Mouse (Mus musculus) thymus, postnatal 36 days (tissue): ENCODE results near the gene Usp16.

ENCODE experiments used
- DNase-seq, 2 experiments: peaks; one replicate each; pipeline ENCODE4 v3.0.0; 2022; ENCODE audit warnings: mixed read lengths in 2 of 2

The Usp16 gene

DNA sequence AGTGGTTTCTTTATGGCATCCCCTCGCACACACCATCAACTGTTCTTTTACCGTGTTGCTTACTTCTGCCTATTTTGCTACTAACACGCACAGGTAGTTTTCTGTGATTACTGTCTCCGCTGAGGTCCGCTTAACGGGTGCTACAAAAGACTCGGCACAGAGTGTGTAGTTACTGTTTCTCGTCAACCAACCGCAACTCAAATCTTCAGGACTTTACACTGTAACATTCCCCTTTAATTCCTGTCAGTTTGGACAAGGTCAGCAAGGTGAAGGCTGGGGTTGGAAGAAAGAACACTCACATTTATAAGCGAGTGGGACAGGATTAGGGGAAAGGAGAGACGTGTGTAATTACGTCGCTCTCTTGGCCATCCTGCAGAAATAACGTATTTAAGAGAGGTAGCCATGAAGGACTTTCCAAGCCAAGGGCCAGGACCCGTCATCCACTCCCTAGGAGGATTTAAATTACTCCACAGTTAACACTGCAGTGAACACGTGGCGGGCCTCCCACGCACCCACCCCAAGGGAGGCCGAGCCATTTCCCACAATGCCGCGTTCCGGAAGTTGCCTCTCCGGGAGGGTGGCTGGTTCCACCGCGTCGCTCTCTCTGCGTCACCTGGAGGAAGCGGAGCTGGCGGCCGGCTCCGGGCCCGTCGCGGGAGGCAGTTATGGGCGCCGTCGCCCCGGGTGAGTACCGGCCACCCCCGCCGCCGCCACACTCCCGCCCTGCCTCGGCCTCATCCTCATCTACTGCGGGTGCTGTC is at the start of gene Usp16:
Gene Usp16, plus strand, starts transcription at position 285 of the 761 bp plus-strand sequence.
- DNase-seq: peak; percentile 90 to 92

DNA sequence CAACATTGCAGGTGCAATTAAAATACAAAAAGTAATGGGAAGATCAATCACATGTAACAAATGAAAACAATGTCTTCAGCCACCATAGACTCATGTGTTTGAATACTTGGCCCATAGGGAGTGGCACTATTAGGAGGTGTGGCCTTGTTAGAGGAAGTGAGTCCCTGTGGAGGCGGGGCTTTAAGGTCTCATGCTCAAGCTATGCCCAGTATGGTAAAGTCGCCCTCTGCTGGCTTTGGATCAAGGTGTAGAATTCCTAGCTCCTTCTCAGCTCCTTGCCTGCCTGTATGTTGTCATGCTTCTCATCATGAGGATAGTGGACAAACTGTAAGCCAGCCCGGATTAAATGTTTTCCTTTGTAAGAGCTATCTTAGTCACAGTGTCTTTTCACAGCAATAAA is 49.5 kb upstream of the Usp16 start:
- DNase-seq: peak; percentile 12 to 15

DNA sequence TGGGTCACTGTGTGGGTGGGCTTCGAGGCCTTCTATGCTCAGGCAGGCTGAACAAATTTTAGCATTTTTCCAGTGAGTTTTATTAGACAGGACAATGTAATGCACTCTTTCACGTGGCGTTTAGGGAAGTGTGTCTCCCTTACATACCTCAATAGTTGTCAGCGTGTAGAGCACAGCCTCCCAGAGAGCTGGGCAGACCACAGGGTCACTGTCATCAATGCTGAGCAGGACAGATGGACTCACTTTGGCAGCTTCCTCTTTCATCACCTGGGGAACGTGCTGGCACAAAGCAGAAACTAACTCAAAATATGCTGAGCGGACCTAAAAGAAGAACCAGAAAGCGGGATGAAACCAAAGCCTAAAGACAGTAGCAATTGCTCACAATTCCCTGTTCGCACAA is 33.8 kb upstream of the Usp16 start:
- DNase-seq: no peak

DNA sequence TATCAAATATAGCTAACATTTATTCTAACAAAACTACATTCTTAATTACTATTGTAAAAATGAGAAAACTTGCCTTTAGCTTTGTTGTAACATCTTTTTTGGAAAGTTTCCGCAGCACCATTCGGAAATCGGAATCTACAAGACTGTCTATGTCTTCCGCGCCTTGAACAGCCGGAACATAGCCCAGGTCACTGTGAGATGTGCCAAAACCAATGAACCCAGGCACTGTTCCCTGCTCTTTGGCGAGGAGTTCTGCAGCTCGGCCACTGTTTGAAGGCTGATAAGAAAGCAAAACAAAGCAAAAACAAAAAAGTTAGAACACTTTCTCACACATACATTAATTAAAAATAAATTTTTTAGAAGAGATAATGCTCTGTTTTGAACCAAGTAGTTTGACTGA is 27.0 kb upstream of the Usp16 start:
- DNase-seq: no peak

DNA sequence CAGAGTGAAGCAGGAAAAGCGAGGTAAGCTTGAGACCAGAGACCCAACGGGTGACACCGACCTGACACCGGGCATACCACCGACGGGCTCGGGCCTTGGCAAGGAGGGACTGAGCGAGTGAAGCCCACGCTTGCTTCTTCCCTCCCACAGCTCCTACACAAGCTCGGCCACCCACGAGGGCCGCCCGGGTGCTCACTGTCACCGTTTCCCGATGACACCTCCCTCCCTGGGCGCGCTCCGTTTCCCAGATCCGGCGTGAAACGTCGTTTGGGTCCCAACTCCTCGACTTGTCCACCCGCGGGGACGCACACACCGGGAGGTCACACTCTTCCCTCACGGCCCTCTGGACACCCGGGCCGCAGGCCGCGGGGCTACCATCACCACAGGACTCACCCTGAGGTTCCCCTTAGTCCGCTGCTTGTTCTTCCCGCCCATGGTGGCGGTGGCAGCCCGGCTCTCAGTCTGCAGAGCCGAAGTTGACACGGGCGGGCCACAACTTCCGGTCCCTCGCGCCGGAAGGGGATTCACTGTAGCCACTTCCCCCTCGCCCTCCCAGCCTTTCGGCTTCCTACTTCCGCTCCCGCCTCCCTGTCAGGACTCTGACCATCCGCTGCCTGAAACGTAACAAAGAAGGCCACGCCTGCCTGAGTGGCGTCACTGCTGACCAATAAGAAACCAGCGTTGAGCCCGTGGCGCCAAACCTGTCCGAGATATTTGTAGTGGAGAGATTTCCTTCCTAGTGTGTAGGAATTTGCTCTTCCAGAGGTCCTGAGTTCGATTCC is 22.3 kb upstream of the Usp16 start, which contains the start of gene Ltn1:
Gene Ltn1, minus strand, starts transcription at position 580 of the 782 bp plus-strand sequence.
- DNase-seq: peak; percentile 95 to 97

DNA sequence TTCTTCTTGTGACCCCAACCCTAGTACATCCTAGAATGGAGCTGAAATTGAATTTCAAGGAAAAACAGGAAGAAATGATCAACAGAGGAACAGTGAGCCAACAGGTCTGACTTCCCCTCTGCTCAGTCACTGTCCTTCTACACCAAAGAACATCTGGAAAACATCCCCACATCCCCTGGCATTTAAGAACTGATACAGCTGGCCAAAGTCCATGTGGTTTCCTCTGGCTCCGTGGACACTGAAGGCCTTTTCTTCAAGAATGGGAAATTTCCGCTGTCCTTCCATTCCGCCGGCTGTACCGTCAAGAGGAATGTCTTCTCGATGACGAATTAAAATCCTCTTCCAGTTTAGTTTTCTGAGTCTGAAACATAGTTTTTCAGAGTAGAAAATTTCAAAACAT is 20.2 kb upstream of the Usp16 start:
- no peak for DNase-seq

DNA sequence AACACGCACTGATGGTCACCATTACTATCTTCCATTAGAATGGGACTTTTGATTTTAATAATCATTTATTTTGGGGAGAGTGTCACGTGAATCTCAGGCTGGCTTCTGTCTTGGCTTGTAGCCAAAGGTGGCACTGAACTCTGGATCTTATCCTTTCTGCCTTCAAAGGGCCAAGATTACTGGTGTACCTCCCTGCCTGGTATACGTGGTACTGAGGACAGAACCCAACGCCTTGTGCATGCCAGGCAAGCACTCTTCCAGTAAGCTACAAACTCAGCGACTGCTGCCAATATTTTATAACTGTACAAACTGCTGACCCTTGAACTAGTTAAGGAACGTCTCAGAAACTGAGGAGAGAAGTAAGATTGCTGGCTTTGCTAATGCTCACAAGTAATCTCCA is 19.6 kb upstream of the Usp16 start:
- DNase-seq: no peak

DNA sequence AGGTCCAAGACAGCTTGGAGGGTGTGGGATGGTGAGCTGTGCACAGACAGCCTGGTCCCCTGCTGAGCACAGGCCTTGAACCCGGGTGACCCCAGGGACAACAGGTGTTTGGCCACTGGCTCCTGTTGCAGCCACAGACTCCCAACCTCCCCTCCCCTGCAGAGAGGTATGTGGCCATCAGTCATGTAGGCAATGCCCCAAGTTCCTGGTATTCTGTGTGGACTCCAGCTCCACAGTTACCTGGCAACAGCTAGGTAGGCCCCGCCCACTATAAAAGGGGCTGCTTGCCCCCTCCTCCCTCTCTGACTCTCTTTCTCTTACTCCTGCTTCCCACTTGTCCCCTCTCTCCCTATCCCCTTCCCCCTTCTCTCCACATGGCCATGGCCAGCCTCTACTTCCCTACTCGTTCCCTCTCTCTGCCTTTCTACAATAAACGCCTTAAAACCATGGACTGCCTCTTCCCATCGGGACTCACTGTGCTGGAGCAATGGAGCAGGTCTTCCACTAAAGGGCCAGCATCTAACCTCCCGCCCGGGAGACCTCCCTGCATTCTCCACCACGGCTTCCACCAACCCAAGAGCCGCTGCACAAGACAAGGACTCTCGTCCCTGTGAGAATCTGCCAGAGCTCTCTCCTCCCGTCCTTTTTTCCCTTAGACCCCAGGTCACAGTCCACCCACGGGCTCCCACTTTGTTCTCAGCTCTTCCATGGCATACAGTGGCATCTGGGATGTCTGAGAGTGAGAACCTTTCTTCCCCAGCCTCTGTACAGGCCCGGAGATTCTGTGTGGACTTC is 18.9 kb upstream of the Usp16 start:
- peak in 1 of 2 experiments; percentile 5 for DNase-seq

DNA sequence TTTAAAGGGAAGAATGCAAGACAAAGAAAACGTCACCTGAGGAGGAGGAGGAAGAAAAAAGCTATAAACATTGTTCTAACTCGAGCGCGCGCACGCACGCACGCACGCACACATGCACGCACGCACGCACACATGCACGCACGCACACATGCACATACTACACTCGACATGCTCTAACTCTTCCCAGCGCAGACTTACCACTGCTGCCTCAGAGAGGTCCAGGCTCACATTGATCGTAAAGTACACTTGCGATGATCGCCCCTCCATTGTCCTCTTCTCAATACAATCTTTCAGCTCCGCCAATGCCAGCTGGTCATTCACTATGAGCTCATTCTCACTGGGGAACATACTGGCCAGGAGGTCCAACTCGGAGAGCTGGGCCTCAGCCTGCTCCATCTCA is 17.4 kb upstream of the Usp16 start:
- DNase-seq: no peak

DNA sequence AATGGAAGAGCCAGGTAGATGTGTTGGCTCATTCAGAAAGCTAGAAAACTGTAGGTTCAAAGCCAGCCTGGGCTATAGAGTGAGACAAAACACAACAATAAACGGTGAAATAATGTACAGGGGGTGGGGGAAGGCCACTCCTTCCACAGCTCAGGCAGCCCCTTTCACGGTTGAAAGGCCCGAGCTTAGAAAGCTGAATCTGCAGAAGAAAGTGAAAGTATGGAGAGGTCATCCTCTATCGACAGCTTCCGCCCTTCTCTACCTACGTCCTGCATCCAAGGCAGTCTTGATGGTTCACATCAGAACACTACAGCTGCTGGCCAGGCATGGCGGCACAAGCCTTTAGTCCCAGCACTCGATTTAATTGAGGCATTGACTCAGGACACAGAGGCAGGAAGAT is 15.8 kb upstream of the Usp16 start:
- DNase-seq: no peak

DNA sequence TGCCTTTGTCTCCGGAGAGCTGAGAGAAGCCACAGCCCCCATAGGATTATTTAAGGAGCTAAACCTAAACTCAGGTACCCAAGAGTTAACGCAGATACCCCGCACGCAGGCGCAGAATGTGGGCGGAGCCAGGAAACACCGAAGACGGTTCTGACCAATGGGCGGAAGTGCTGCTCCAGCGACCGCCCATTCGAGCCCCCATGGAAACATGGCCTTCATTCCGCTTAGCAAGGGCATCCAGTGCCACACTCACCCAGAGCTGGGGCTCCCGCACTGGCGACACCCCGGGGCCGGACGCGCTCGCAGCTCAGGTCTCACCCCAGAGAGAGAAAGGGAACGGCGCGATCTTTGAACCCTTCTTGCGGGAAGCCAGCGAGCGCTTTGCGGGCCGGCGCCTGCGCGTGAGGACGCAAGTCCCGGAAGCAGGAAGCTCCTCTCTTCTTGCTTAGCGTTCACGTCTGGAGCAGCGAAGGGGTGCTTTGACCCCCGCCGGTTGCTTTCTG is 14.3 kb upstream of the Usp16 start, which contains the start of gene Rwdd2b:
Gene Rwdd2b, minus strand, starts transcription at position 390 of the 503 bp plus-strand sequence.
- peak; percentile 93 for DNase-seq

DNA sequence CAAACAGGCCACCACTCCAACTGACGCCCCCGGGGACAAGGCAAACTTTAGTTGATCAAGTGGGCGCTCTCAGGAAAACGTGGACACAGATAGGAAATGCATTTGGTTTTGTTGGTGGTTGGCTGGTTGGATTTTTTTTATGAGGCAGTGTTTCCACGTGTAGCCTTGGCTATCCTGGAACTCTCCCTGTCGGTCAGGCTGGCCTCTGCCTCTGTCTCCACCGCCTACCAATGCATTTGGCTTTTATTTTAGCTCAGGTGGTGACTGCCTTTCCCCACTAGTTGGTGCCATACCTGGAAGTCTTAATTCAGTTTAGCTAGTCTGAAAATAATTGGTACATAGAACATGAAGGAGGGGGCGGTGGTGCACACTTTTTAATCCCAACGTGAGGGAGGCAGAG is 13.4 kb upstream of the Usp16 start:
- DNase-seq: peak; percentile 30 to 31

DNA sequence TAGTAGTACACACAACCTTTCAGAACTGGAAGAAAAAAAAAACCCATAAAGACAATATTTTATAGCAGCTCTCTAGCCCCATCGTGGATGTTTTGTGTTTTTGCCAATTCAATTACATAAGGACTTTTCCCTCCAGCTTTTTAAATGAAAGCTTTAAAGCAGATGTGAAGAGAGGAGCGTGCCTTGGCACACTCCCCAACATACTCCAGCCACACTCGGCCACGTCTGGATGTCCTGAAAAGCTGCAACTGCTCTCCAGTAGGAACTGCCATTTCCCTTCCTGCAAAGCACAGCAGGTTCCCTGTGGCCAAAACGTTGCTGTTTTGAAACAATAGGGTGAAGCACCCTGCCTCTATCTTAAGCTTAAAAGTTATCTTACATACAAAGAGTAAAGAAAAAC is 12.2 kb upstream of the Usp16 start:
- no peak for DNase-seq

DNA sequence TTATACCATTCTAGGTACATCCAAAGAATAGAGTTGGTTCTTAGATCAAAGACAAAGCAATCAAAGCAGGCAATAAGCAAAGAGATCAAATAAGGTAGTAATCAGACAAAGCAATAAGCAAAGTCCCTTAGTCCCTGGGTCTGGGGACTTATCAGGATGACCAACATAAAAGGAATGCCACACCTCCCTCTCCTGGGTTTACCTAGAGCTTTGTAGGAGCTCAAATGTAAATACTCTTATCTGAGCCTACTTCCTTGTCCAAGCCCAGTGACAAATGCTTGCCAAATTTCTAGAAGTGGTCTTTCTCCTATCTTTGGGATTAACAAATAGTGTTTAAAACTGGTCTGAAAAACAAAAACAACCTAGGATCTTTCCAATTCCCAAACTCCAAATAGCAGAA is 11.3 kb upstream of the Usp16 start:
- DNase-seq: no peak

DNA sequence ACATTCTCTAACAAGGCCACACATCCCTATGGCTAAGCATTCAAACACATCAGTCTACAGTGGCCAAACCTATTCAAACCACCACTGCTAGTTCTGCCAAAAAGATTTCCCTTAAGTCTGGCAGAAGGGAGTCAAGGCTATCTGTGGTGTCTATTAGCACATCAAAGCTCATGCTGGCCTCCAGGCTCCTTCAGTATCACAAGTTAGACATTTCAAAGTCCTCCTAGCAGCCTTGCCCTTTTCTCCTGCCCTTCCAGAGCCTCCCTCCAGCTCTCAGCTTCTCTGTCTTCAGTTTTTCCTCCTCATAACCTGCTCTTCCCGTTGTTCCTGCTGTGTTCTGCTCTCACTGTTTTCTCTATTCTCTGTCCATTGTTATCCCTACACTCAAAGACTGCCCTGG is 10.4 kb upstream of the Usp16 start:
- DNase-seq: no peak

DNA sequence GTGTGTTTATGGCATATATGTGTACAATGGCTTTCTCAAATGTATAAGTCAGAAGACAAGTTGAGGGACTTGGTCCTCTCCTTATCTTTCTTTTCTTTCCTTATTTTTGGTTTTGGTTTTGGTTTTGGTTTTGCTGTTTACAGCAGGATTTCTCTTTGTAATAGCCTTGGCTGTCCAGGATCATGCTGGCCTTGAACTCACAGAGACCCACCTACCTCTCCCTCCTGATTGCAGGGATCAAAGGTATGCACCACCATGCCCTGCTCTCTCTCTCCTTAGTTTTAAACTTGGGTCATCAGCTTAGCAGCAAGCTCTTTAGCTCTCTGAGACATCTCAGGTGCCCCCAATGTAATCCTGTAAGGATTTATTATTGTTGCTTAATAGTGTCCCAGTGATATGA is 9.4 kb upstream of the Usp16 start:
- no peak for DNase-seq

DNA sequence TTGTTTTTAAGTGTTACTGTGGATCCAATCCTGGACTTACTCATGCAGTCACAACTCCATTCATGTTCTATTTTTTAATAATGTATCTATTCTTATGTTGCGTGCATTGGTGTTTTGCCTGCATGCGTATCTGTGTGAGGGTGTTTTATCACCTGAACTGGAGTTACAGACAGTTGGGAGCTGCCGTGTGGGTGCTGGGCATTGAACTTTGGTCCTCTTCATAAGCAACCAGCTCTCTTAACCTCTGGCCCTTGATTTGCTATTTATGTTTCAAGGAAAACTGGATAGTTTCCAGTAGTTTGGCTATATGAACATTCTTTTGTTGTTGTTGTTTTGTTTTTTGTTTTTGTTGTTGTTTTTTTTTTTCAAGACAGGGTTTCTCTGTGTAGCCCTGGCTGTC is 9.0 kb upstream of the Usp16 start:
- DNase-seq: no peak

DNA sequence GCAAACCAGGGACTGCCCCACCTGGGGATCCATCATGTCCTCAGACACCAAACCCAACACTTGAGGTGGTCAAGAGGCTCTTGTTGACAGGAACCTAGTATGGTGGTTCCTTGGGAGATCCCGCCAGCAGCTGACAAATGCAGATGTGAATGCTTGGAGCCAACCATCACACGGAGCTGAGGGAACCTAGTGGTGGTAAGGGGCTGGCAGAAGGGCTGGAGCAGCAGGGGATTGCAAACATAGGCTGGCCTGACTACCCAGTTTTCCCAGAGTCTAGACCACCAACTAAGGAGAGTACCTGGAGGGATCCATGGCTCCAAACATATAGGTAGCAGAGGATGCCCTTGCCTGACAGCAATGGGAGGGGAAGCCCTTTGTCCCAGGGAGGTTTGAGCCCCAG is 1.3 kb upstream of the Usp16 start:
- DNase-seq: no peak

DNA sequence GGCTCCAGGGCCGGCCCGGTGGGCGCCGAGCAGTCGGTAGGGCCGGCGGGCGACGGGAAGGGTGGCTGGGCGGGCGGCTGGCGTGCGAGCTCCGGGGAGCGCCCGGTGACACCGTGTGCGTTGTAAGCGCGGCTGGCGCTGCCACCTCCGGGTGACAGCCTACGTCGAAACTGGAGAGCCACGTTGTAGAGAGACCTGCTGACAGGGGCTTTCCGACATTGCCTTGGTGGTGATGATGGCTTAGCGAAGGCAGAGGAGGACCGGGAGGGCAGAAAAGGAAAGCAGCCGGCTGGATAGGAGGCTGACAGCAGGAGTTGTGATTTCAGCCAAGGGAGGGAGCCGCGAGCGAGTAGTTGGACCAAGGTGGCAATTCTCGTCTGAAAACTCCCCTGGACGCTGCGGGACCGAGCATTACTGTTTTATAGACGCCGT is 693 bp downstream of the Usp16 start:
- no peak for DNase-seq

DNA sequence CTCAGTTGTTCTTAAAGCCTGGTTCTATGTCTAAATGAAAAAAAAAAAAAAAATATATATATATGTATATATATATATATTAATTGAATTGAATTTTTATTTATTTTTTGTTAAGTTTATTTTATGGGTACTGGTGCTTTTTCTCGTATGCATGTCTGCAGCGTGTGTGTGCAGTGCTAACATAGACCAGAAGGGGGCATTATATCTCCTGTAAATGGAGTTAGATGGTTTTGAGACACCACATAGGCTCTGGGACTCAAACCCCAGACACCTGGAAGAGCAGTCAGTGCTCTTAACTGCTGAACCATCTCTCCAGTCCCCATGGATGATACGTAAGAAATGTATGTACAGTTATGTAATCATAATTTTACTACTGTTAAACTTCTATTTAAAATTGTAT is 4.2 kb downstream of the Usp16 start:
- DNase-seq: no peak

DNA sequence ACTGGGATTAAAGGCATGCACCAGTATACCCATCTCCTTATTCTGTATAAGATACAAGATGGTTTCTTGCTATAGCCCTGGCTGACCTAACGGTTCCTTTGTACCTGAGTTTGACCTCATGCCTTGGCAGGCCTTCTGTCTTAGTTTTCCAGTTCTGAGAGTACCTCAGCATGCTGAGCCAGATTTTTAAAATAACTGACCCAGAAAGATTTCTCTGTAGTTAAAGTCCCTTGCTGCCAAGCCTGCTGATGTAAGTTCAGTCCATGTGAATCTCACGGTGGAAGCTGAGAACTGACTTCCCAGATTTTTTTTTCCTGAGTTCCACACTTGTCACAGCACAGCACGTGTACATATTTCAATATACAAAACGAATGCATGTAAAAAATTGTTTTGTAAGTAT is 16.1 kb downstream of the Usp16 start:
- no peak for DNase-seq

DNA sequence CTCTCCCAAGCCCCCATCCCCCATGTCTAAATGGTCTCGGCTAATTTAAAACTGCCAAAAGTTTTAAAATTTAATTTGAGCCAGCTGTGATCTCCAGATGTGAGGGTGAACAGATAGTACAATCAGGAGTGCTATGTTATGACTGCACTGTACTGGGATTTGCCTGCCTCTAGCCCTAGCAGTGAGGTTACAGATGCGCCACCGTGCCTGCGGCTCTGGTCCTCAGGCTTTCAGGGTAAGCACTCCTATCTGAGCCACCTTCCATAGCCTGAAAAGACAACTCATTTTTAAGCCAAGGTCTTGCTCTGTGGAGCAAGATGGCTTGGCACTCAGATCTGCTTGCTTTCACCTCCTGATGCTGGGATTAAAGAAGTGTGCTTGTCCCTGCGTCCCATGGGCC is 29.9 kb downstream of the Usp16 start:
- DNase-seq: no peak

DNA sequence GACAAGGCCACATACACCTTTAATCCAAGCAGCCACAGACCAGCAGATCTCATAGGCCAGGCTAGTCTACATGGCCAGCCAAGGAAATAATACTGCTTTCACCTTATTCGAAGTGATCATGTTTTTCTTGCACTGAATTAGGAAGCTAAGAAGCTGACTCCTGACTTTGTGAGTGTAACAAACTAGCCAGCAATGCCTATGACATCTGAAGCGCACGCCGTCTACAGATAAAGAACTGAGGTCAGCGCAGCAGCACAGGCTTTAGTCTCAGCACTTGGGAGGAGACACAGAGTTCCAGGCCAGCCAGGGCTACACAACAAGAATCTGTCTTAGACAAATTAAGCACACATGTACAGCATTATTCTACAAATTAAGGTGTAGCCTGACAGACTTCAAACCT is 32.2 kb downstream of the Usp16 start:
- no peak for DNase-seq
